Mouse (Mus musculus): ENCODE data around the gene Acox2.

- TF ChIP-seq POLR2A (IDR thresholded peaks at IDR 0.05; ENCODE audit: borderline replicate concordance, control insufficient read depth, low read depth, low read length) (no peak), CTCF (IDR thresholded peaks at IDR 0.05; ENCODE audit: control insufficient read depth, insufficient read depth, low read length) (no peak)
These were observed 50.3 kb downstream of the Acox2 start for GRCm38 (mm10) chr14:8208876-8209275.
